Mouse (Mus musculus) liver, adult (tissue): Measurements from ENCODE around the gene Mecom.

Experiments used
- GATA4 ChIP-seq: IDR thresholded peaks from 2 replicates; pipeline ENCODE4 v1.6.1; 2014; ENCODE audit warnings: mild to moderate bottlenecking, low read length; ENCODE audit not compliant: insufficient replicate concordance

Mecom gene

GRCm38 (mm10) chr3:30438007-30438406 lies 109.8 kb downstream of the Mecom start:
- no peak for TF ChIP-seq GATA4

DNA sequence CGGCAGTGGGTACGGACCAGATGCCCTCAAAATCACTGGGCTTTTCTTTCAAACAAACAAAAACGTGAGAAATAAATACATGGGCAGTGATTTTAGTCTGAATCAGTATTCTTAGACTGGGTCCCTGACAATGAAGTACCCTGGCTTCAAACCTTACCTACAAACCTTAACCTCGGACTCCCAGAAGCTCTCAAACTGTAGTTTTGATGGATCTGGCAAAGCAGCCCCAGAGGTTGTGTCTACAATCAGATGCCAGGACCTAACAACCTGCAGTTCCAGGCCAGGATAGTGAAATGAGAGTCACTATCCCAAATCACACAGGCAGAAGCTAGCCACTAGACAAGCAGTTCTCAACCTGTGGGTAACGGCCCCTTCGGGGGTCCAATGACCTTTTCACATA lies 111.2 kb downstream of the Mecom start:
- no peak for TF ChIP-seq GATA4

DNA sequence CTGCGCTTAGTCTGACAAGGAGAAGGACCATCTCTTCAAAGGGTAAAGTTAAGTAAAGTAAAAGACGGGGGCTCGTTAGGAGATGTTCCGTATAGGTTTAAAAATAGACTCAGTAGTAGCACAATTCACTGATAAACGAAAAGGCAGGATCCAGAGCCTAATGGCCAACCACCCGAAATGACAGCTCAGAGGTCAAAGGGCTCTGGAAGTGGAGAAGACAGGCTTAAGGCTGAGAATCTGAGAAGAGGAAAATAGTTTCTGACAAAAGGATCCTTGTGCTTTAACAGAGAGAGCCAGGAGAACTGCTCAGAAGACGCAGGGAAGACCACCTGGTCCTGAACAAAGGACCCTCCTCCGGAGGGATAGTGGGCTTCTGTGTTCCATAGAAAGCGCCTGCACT lies 111.7 kb downstream of the Mecom start:
- no peak for TF ChIP-seq GATA4

- no peak for TF ChIP-seq GATA4
Measured at GRCm38 (mm10) chr3:30428877-30429276, 118.9 kb downstream of the Mecom start.

DNA sequence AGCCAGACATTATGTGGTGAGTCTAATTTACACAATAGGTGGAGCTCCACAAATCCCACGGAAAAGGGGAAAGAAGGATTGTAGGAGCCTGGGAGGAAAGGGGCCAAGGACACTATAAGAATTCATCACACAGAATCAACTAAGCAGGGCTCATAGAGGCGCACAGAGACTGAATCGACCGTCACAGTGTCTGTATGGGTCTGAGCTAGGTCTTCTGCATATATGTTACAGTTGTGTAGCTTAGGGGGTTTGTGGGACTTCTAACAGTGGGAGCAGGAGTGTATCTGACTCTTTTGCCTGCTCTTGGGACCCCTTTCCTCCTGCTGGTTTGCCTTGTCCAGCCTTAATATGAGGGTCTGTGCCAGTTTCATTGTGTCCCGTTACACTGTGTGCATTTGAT lies 123.8 kb downstream of the Mecom start:
- no peak for TF ChIP-seq GATA4

DNA sequence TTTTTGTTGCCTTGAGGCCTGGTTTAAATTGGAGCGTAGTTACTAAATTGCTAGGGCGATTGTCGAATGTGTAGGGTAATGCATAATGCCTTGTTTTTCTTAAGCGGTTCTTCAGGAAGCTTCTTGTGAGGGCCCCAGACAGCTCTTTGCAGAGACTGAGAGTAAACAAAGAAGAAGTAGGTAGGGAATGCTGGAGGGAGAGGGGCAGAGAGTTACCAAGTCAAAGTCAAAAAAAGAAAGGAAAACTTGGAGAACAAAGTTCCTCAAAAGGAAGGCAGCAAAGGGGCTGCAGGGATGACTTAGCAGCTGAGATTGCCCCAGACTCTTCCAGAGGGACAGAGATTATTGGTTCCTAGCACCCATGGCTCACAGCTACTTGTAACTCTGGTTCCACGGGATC lies 126.9 kb downstream of the Mecom start:
- TF ChIP-seq GATA4, result no peak

- no peak for TF ChIP-seq GATA4
Measured at GRCm38 (mm10) chr3:30414173-30414572, 133.6 kb downstream of the Mecom start.

GRCm38 (mm10) chr3:30410778-30411177 lies 137.0 kb downstream of the Mecom start:
- no peak for TF ChIP-seq GATA4

DNA sequence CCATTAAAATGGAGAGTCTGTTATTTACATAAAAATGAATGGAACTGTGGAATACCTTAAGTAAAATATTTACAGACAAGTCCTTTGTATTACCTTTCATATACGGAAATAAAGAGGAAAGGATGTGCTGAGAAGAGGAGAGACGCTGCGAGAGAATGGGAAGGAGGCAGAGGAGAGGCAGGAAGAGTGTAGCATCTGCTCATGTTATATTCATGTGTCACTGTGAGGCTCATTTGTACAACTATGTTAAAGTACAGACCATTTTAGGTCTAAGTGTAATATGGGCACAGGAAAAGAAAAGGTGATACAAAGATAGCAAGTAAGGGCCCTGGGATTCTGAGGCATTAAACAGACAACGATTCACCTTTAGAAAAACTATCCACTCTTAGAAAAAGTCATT lies 143.0 kb downstream of the Mecom start:
- no peak for TF ChIP-seq GATA4

- TF ChIP-seq GATA4, result no peak
Measured at GRCm38 (mm10) chr3:30398911-30399310, 148.9 kb downstream of the Mecom start.

DNA sequence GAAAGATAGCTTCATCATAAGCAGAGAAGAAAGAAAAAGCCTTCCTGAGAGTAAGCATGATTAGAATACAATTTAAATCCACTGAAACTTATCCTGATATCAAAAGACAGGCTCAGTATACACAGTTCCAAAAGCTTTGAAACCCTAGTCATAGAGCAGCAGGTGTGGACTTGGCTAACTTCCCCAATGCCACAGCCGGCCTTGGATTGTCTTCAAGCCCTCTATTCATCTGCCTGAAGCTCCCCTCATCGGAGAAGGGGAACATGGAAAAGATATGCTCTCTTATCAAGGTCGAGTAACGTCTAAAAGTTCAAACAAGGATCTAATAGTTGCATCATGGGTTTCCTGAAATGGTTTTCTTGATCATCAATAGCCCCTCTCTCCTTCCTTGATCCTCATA lies 152.9 kb downstream of the Mecom start:
- no peak for TF ChIP-seq GATA4

- no peak for TF ChIP-seq GATA4
Measured at GRCm38 (mm10) chr3:30392662-30393061, 155.1 kb downstream of the Mecom start.

- no peak for TF ChIP-seq GATA4
Measured at GRCm38 (mm10) chr3:30392218-30392617, 155.6 kb downstream of the Mecom start.

DNA sequence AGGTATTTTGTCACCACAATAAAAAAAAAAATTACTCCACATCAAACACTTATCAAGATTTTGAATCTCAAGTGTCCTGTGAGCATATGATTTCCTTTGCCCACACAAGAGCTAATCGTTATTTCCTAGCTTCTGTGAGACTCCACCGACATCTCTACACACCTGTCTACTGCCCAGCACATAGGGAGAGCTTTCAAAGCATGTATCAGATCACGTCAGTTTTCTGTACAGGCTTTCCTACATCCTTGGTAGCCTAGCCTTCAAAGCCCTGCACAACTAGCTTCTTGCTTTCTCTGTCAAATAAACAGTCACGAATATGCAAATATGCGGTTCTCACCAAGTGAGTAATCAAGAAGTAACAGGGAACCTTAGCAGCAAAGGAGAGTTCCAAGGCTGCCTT lies 157.5 kb downstream of the Mecom start:
- TF ChIP-seq GATA4, result no peak

- TF ChIP-seq GATA4, result no peak
Measured at GRCm38 (mm10) chr3:30380273-30380672, 167.5 kb downstream of the Mecom start.

- TF ChIP-seq GATA4, result no peak
Measured at GRCm38 (mm10) chr3:30379301-30379700, 168.5 kb downstream of the Mecom start.

DNA sequence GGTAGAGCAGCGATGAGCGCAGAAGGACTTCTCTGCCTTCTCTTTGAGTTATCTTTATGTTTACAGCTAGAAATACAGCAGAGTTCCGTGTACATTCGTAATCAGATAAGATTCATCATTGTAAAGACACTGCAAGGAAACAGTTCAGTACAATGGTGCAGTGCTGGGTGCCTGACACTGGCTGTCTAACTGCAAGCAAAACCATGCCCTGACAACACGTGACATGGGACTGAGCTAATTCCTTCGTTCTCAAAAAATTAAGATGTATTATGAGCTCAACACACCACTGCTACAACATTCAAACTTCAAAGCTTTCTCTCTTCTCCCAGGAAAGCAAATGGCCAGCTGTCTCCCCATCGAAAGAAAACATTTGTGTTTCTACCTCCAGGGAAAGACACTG lies 176.3 kb downstream of the Mecom start:
- TF ChIP-seq GATA4, result no peak
